Mouse (Mus musculus): ENCODE data around the gene Nfx1. TPM values are rescaled to one million over a fixed set of nuclear protein-coding genes. Genes with fewer than 3 reads are reported as not detected.

Gene Nfx1
- total RNA-seq, 2 experiments from 2014 or later: 67.2 to 71.4 TPM

DNA sequence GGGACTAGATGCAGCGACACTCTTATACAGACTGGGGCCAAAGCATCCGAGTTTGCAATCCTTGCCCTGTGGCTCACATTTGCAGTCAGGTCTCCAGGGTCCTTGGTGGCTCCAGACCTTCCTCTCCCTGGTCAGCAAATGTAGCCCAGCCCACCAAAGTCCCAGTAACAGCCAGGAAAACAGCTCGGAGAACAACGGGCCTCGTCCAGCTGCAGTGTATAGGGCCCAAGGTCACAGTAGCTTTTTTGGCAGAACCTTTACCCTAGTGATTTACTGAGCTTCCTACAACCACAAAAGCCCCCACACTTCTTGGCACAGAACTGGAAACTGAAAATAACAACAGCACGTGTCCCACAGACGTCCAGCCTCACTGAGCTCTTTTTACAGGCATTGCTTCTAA is 70.3 kb downstream of the Nfx1 start:
- intact Hi-C loops (cut with DNase I): no loop called here
- no peak for DNase-seq (ENCODE audit: low spot score in 2 of 2)

GRCm38 (mm10) chr4:41042880-41043279 is 72.2 kb downstream of the Nfx1 start:
- intact Hi-C loops (cut with DNase I): no loop called here
- DNase-seq (ENCODE audit: low spot score in 2 of 2): no peak

- intact Hi-C loops (cut with DNase I): no loop called here
- no peak for DNase-seq (ENCODE audit: low spot score in 2 of 2)
These were observed 73.3 kb downstream of the Nfx1 start for GRCm38 (mm10) chr4:41043961-41044360.

- intact Hi-C loops (cut with DNase I): no loop called here
- no peak for DNase-seq (ENCODE audit: low spot score in 2 of 2)
These were observed 74.6 kb downstream of the Nfx1 start for GRCm38 (mm10) chr4:41045288-41045687.

- DNase-seq (ENCODE audit: low spot score in 2 of 2): no peak
- intact Hi-C loops (cut with DNase I): no loop called here
These were observed 75.6 kb downstream of the Nfx1 start for GRCm38 (mm10) chr4:41046254-41046795.

DNA sequence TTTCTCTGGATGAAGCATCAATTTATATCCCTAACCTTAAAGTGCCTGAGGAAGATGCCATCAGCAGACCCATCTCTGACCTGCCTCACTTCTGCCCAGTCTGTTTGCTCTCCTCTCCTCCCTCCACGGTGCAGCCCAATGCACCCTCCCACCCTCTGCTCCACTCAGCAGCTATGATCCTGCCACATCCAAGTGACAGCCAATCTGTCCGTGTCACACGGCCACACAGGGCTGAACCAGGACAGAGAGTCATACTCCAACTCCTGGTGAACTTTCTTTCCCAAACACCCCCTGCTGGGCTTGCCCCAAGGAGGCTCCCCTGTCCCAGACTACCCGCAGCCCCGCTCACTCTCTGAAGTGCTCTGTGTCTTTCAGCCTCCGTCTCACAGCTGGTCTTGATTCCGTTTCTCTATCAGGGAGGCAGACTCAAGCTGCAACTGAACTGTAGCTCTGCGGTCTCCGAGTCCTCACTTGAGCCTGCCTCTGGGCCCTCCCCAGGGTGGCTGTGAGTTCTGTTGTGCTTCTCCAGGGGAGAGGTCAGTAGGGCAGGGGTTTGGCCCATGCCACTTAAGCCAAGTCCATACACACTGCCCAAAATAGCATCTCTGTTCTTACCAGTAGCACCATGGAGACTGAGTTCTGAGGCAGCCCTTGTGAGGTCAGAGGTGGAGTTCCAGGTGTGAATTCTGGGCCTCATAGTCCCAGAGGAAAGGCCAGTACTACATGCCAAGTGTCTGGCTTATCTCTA is 77.0 kb downstream of the Nfx1 start, which contains the start of gene Aqp7:
TSS of gene Aqp7 (minus strand) at position 616 of the 748 bp plus-strand sequence.
- no peak for DNase-seq (ENCODE audit: low spot score in 2 of 2)
- intact Hi-C loops (cut with DNase I): no loop called here

GRCm38 (mm10) chr4:41048926-41049325 is 78.2 kb downstream of the Nfx1 start:
- intact Hi-C loops (cut with DNase I): no loop called here
- no peak for DNase-seq (ENCODE audit: low spot score in 2 of 2)

DNA sequence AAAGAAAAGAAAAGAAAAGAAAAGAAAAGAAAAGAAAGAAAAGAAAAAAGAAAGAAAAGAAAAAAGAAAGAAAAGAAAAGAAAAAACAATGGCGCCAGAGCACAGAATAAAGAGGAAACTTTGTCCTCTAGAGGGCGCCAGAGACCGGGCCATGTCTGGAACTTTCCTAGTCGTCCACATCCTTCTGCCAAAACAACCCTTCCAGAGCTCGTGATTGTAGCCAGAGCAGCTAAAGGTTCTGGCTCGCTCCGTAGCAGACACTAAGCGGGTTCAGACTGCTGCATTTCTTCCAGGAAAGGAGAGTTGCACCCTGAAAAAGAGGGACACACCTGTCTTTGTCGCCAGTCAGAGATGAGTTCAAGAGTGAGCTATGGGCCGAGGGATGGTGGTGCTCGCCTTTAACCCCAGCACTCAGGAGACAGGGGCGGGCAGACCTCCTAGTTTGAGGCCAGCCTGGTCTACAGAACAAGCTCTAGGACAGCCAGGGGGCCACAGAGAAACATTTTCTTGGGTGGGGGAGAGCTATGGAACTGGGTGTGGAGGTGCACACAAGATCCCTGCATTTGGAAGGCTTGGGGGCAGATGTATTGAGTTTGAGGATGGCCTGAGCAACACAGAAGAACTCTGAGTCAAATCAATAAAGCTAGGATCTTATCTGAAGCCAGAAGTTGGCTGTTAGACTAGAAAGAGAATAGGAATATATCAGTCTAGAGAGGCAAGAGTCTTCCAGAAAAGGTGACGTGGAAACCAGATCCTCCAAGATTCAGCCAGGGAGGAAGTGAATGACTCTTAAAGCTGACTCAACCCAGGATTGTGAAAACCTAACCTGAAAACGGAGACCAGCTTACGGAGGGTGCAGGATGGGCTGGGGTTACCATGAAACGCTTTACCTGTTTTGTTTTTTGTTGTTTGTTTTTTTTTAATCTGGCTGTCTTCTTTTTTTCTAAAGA is 80.3 kb downstream of the Nfx1 start:
- intact Hi-C loops (cut with DNase I): loop anchor here (1.0 to 10.0 kb wide), 4 partner anchors 68 to 234 kb away; no protein-coding TSS in a partner anchor
- peak; percentile 83 to 86 for DNase-seq (ENCODE audit: low spot score in 2 of 2)

DNA sequence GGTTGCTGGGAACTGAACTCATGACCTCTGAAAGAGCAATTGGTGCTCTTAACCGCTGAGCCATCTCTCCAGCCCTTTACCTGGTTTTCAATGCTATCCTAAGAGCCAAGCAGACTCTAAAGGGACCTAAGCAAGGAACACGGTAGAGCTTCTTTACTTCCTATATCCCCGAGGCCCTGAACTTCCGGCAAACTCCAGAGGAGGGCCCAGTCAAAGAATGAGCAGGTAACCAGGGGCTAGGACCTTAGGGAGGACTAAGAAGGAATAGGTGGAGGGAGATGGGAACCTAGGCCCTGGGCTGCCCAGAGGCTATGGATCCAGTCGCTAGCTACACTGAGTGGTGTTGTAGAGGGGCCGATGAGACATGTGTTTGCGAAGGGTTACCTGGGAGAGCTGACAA is 81.1 kb downstream of the Nfx1 start:
- intact Hi-C loops (cut with DNase I): loop anchor here (5.0 to 10.0 kb wide), 3 partner anchors 116 to 233 kb away; no protein-coding TSS in a partner anchor

GRCm38 (mm10) chr4:41055111-41055510 is 84.4 kb downstream of the Nfx1 start:
- DNase-seq (ENCODE audit: low spot score in 2 of 2): no peak
- intact Hi-C loops (cut with DNase I): loop anchor here (10.0 kb wide), 2 partner anchors 170 to 230 kb away; no protein-coding TSS in a partner anchor

More for the DNA sequence above, 81.1 kb downstream of the Nfx1 start:
- no peak for DNase-seq (ENCODE audit: low spot score in 2 of 2)

GRCm38 (mm10) chr4:41056253-41056652 is 85.5 kb downstream of the Nfx1 start:
- intact Hi-C loops (cut with DNase I): loop anchor here (10.0 kb wide), 2 partner anchors 169 to 229 kb away; no protein-coding TSS in a partner anchor
- no peak for DNase-seq (ENCODE audit: low spot score in 2 of 2)

- intact Hi-C loops (cut with DNase I): loop anchor here (10.0 kb wide), 2 partner anchors 168 to 228 kb away; no protein-coding TSS in a partner anchor
- no peak for DNase-seq (ENCODE audit: low spot score in 2 of 2)
These were observed 86.1 kb downstream of the Nfx1 start for GRCm38 (mm10) chr4:41056742-41057332.

GRCm38 (mm10) chr4:41057361-41057760 is 86.7 kb downstream of the Nfx1 start:
- no peak for DNase-seq (ENCODE audit: low spot score in 2 of 2)
- intact Hi-C loops (cut with DNase I): loop anchor here (10.0 kb wide), 2 partner anchors 167 to 227 kb away; no protein-coding TSS in a partner anchor

DNA sequence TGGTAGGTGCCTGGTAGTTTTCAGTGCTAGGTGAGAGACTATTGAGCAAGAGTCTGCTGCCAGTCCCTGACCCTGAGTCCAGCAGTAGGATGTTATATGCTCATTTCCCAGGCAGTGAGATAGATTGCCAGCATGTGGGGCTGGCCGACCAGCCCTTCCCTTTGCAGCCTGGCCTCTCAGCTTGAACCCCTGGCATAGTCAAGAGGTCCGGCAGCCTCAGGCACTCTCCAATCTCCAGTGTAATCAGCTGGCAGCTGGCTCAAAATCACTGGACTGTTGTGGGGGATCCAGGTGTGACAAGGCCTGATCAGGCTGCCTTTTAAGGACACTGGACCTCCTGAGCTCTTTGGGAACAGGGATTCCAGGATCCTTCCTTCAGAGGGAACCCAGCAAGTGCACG is 92.6 kb downstream of the Nfx1 start:
- intact Hi-C loops (cut with DNase I): no loop called here
- no peak for DNase-seq (ENCODE audit: low spot score in 2 of 2)

- DNase-seq (ENCODE audit: low spot score in 2 of 2): peak in 1 of 2 experiments; percentile 8
- intact Hi-C loops (cut with DNase I): no loop called here
These were observed 93.4 kb downstream of the Nfx1 start for GRCm38 (mm10) chr4:41063894-41064673.

- intact Hi-C loops (cut with DNase I): no loop called here
- no peak for DNase-seq (ENCODE audit: low spot score in 2 of 2)
These were observed 94.5 kb downstream of the Nfx1 start for GRCm38 (mm10) chr4:41065196-41065595.

DNA sequence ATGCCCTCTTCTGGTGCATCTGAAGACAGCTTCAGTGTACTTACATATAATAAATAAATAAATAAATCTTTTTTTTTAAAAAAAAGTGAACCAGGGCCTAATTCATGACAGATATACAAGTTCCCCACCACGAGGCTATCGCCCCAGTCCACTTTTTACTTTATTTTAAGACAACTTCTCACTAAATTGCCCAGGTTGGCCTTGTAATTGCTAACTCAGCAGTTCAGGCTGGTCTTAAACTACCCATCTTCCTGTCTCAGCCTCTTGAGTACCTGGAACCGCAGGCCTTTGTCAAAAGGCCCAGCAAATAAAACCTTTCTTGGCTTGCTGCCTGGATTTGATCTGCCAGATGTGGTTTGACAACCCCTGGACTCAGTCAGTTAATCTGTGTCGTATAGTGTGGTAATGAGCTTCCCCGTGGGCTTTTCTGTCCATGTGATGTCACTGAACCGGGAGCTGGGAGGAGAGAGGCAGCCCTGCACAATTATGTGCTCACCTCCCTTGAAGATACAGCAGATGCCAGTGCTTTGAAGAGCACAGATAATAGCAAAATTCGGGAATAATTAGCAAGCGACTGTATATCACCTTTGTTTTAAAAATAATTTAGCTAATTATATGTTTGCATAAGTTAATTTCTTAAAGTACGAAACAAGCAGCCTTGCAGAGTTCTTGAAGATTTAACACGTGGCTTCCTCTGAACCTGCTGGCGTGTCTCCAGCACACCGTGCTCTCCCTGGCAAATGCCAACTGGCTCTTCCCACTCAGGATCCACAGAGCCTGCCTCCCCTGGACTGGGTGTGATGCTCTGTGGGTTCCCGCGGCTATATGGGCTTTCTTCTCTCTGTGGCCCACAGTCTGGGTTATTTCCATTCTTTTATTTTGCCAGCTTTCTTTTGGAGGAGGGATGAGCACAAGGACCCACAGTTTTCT is 101.1 kb downstream of the Nfx1 start:
- DNase-seq (ENCODE audit: low spot score in 2 of 2): no peak
- intact Hi-C loops (cut with DNase I): no loop called here
